In the genomic region with DNA sequence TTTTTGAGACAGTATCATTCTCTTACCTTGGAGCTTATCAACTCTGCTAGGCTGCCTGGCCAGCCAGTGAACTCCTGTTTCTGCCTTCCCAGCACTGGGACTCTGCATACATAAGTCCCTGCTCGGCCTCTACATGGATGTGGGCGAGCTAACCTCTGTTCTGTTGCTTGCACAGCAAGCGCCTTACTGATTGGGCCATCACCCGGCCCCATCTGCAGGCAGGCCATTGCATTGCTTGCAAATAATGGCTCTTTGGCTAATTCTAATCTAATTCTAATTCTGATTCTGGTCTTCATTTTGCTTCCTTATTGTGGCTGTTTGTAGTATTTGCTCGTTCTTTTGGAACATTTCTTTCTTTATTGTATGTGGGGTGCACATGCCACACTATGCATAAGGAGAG, we compare ENCODE assay signal across 23 mouse cellular contexts. TPM values are rescaled to one million over a fixed set of nuclear protein-coding genes. Genes with fewer than 3 reads are reported as not detected.
DNase-seq lines count a peak whose midpoint lies in the region; ATAC-seq and TF ChIP-seq lines count a peak whose summit lies in the region.
"Had no signal": no experiment of that assay in that cellular context is flagged by ENCODE, and none has a peak within 500 bp of the region (broad histone marks: within the 10 kb centered on the region; RNA-seq: fewer than 3 reads in every experiment).

No protein-coding gene starts in this region.

- ATAC-seq in hindbrain, postnatal 0 days: no peak
- no peak for ATAC-seq in lung, postnatal 0 days
- ATAC-seq: forebrain, embryonic 15.5 days; intestine, embryonic 15.5 days had no signal

- TF ChIP-seq CTCF in hindbrain, postnatal 0 days (IDR thresholded peaks at IDR 0.05; ENCODE audit: low read depth): peak; percentile 58
- TF ChIP-seq CTCF in lung, postnatal 0 days (IDR thresholded peaks at IDR 0.05): 0 out of 2 replicates have a peak, but pooled peaks have one; percentile 24
- TF ChIP-seq CTCF in MEL (IDR thresholded peaks at IDR 0.05 in 2 of 3, conservative IDR thresholded peaks at IDR 0.05 in 1 of 3; ENCODE audit: control insufficient read depth in 1 of 3, insufficient read depth in 1 of 3, low read depth in 2 of 3, low read length in 3 of 3, poor library complexity in 1 of 3, severe bottlenecking in 1 of 3): peak in 2 of 3 experiments; percentile 17 to 21; a peak in 3 of 6 replicates

- no peak for TF ChIP-seq EP300 in lung, postnatal 0 days (IDR thresholded peaks at IDR 0.05)
- TF ChIP-seq EP300 in MEL (IDR thresholded peaks at IDR 0.05; ENCODE audit: low read depth in 1 of 2, low read length in 2 of 2): no peak

- no peaks in the 10 kb centered on the region for H3K27me3 ChIP-seq in hindbrain, postnatal 0 days (ENCODE audit: insufficient read depth, low read length)
- H3K27me3 ChIP-seq in hindbrain, embryonic 10.5 days (ENCODE audit: insufficient read depth, poor library complexity, severe bottlenecking): no peaks in the 10 kb centered on the region
- H3K27me3 ChIP-seq in lung, postnatal 0 days (replicated peaks; ENCODE audit: insufficient read depth, low read length): no peaks in the 10 kb centered on the region
- H3K27me3 ChIP-seq in MEL (ENCODE audit: control insufficient read depth in 1 of 2, insufficient read depth in 2 of 2, low read length in 2 of 2): no peaks in the 10 kb centered on the region
- H3K27me3 ChIP-seq: embryonic facial prominence, embryonic 15.5 days; forebrain, embryonic 15.5 days; heart, embryonic 12.5 days; hindbrain, embryonic 13.5 days; intestine, embryonic 15.5 days had no signal

- H3K79me2 ChIP-seq in MEL (ENCODE audit: control insufficient read depth, insufficient read depth, low read length, poor library complexity): peaks cover 1% of the 10 kb centered on the region; the same call in 1 of the 2 replicates

- no peak overlapping the region for H3K4me3 ChIP-seq in hindbrain, postnatal 0 days (ENCODE audit: low read length)
- no peak overlapping the region for H3K4me3 ChIP-seq in hindbrain, embryonic 10.5 days
- H3K4me3 ChIP-seq in lung, postnatal 0 days (ENCODE audit: low read depth, low read length): no peak overlapping the region
- H3K4me3 ChIP-seq in MEL (ENCODE audit: control insufficient read depth in 1 of 2, insufficient read depth in 1 of 2, low read depth in 2 of 2, low read length in 2 of 2): no peak overlapping the region
- H3K4me3 ChIP-seq: embryonic facial prominence, embryonic 15.5 days; erythroblast, embryonic 14.5 days; forebrain, embryonic 10.5 days; forebrain, embryonic 15.5 days; heart, embryonic 12.5 days; hindbrain, embryonic 13.5 days; intestine, embryonic 15.5 days had no signal

- no peak for TF ChIP-seq POLR2A in MEL (IDR thresholded peaks at IDR 0.05; ENCODE audit: control insufficient read depth in 1 of 2, insufficient read depth in 1 of 2, low read depth in 1 of 2, low read length in 2 of 2, poor library complexity in 1 of 2)

- no peak overlapping the region for H3K27ac ChIP-seq in hindbrain, postnatal 0 days
- H3K27ac ChIP-seq in hindbrain, embryonic 10.5 days: no peak overlapping the region
- no peak overlapping the region for H3K27ac ChIP-seq in lung, postnatal 0 days (ENCODE audit: low read length)
- no peak overlapping the region for H3K27ac ChIP-seq in MEL (ENCODE audit: control insufficient read depth, low read depth, low read length)
- H3K27ac ChIP-seq: embryonic facial prominence, embryonic 15.5 days; forebrain, embryonic 10.5 days; forebrain, embryonic 15.5 days; hindbrain, embryonic 13.5 days; intestine, embryonic 15.5 days had no signal

- TF ChIP-seq RAD21 in MEL (IDR thresholded peaks at IDR 0.05; ENCODE audit: low read depth, low read length): peak; percentile 25

- H3K36me3 ChIP-seq in hindbrain, postnatal 0 days (ENCODE audit: insufficient read depth, low read length): no peaks in the 10 kb centered on the region
- H3K36me3 ChIP-seq in hindbrain, embryonic 10.5 days: no peaks in the 10 kb centered on the region
- H3K36me3 ChIP-seq in lung, postnatal 0 days (ENCODE audit: insufficient read depth, low read length): no peaks in the 10 kb centered on the region
- no peaks in the 10 kb centered on the region for H3K36me3 ChIP-seq in MEL (ENCODE audit: control insufficient read depth in 1 of 2, insufficient read depth in 2 of 2, low read length in 2 of 2)
- H3K36me3 ChIP-seq: embryonic facial prominence, embryonic 15.5 days; forebrain, embryonic 10.5 days; forebrain, embryonic 15.5 days; heart, embryonic 12.5 days; hindbrain, embryonic 13.5 days; intestine, embryonic 15.5 days had no signal

- no peaks in the 10 kb centered on the region for H3K4me1 ChIP-seq in hindbrain, postnatal 0 days (ENCODE audit: insufficient read depth, low read length)
- H3K4me1 ChIP-seq in hindbrain, embryonic 10.5 days (replicated peaks): no peaks in the 10 kb centered on the region
- no peaks in the 10 kb centered on the region for H3K4me1 ChIP-seq in lung, postnatal 0 days (ENCODE audit: insufficient read depth, low read depth, low read length)
- no peaks in the 10 kb centered on the region for H3K4me1 ChIP-seq in MEL (ENCODE audit: control insufficient read depth in 1 of 2, insufficient read depth in 2 of 2, low read length in 2 of 2)
- H3K4me1 ChIP-seq: hindbrain, embryonic 13.5 days; intestine, embryonic 15.5 days had no signal

- 74% methylated on average over 5 of the region's 5 CpGs for WGBS in hindbrain, postnatal 0 days
- WGBS in hindbrain, embryonic 10.5 days: 79% methylated on average over 5 of the region's 5 CpGs
- 72% methylated on average over 5 of the region's 5 CpGs for WGBS in lung, postnatal 0 days

- no peak overlapping the region for H3K4me2 ChIP-seq in hindbrain, postnatal 0 days (ENCODE audit: low read depth, low read length)
- no peak overlapping the region for H3K4me2 ChIP-seq in lung, postnatal 0 days (replicated peaks; ENCODE audit: low read depth, low read length)
- H3K4me2 ChIP-seq: embryonic facial prominence, embryonic 15.5 days; forebrain, embryonic 15.5 days; heart, embryonic 12.5 days; hindbrain, embryonic 13.5 days; intestine, embryonic 15.5 days had no signal

- H3K9me3 ChIP-seq in hindbrain, postnatal 0 days (ENCODE audit: low read length): no peaks in the 10 kb centered on the region
- H3K9me3 ChIP-seq in hindbrain, embryonic 10.5 days: no peaks in the 10 kb centered on the region
- no peaks in the 10 kb centered on the region for H3K9me3 ChIP-seq in lung, postnatal 0 days (ENCODE audit: low read length)
- H3K9me3 ChIP-seq in MEL (replicated peaks; ENCODE audit: insufficient read depth, low read length): no peaks in the 10 kb centered on the region
- H3K9me3 ChIP-seq: embryonic facial prominence, embryonic 15.5 days; forebrain, embryonic 10.5 days; forebrain, embryonic 15.5 days; heart, embryonic 12.5 days; hindbrain, embryonic 13.5 days; intestine, embryonic 15.5 days had no signal

- DNase-seq in embryo, embryonic 10 days (ENCODE audit: low spot score): peak; percentile 3
- DNase-seq in embryo, embryonic 9.5 days (ENCODE audit: extremely low spot score): no peak
- peak; percentile 1 for DNase-seq in hindbrain, postnatal 0 days (ENCODE audit: low spot score)
- no peak for DNase-seq in hindbrain, embryonic 10.5 days (ENCODE audit: low spot score)
- DNase-seq in lung, postnatal 0 days (ENCODE audit: low spot score): no peak
- no peak for DNase-seq in lung, postnatal 14 days
- DNase-seq in MEL (ENCODE audit: low read depth, low spot score): no peak
- no peak for DNase-seq in cerebellum, adult 18-20 months
- DNase-seq: adrenal gland, adult 8-10 months; adrenal gland, postnatal 36 days; cerebellum, adult 11-12 months; cerebellum, adult 9-11 months; cerebellum, postnatal 36 days; gastrocnemius, postnatal 14 days; heart, postnatal 4 days had no signal

- no peak overlapping the region for H3K9ac ChIP-seq in hindbrain, postnatal 0 days (replicated peaks; ENCODE audit: low read length)
- H3K9ac ChIP-seq in lung, postnatal 0 days (replicated peaks; ENCODE audit: low read depth): no peak overlapping the region
- no peak overlapping the region for H3K9ac ChIP-seq in MEL (ENCODE audit: control insufficient read depth, low read depth, low read length, poor library complexity, severe bottlenecking)
- H3K9ac ChIP-seq: embryonic facial prominence, embryonic 15.5 days; forebrain, embryonic 15.5 days; heart, embryonic 12.5 days; hindbrain, embryonic 13.5 days; intestine, embryonic 15.5 days had no signal

TF ChIP-seq in MEL, 35 proteins besides CTCF, POLR2A, EP300 and RAD21:
- TF ChIP-seq NELFE (IDR thresholded peaks at IDR 0.05; ENCODE audit: low read depth, low read length) (no peak), HCFC1 (IDR thresholded peaks at IDR 0.05; ENCODE audit: low read depth, low read length) (no peak)
TF ChIP-seq in MEL: peak in this region for 0.

RNA-seq across cellular contexts. Expression of gene Actr3b, which starts 44.8 kb away (rescaled TPM):
- 18.8 and 25.7 TPM in 2 replicates for total RNA-seq in hindbrain, postnatal 0 days (2014; rRNA removed)
- polyA plus RNA-seq in hindbrain, postnatal 0 days (2015; fragmentation: Nextera tagmentation; extraction: Ambion mirVana): 53.6 and 58.1 TPM in 2 replicates
- polyA plus RNA-seq in hindbrain, embryonic 10.5 days (2016; fragmentation: Nextera tagmentation; extraction: Ambion mirVana): 7.5 and 7.9 TPM in 2 replicates
- polyA plus RNA-seq in lung, postnatal 0 days (2015; fragmentation: Nextera tagmentation; extraction: Ambion mirVana): 0.53 and 0.79 TPM in 2 replicates
- 7.4 and 8.7 TPM in 2 replicates for total RNA-seq in MEL (2012; rRNA removed)
- polyA plus RNA-seq in MEL (2012; ENCODE audit: insufficient read depth in 1 of 2, insufficient read length in 2 of 2, low read depth in 1 of 2, low replicate concordance in 2 of 2, missing spikeins in 1 of 2): 10 to 100 TPM in 1 of 2 experiments, not detected in 1; 11.1 TPM
- total RNA-seq: granulocyte monocyte progenitor cell, adult 5-6 weeks had no signal
- polyA plus RNA-seq: erythroblast, embryonic 14.5 days had no signal

Comparison
In these comparisons a context has a peak if more than half of its experiments do, and no peak if none do; other contexts are left out.
1. DNase-seq: peak in embryo, embryonic 10 days (single experiment) and hindbrain, postnatal 0 days (single experiment); none in embryo, embryonic 9.5 days (single experiment), hindbrain, embryonic 10.5 days (single experiment), lung, postnatal 0 days (single experiment), lung, postnatal 14 days (single experiment), MEL (single experiment) and cerebellum, adult 18-20 months (0 of 2).
2. Peak in every context shown above with its lines, with median percentiles within 50 percentile points of each other: CTCF ChIP-seq.